Mouse (Mus musculus) urinary bladder, postnatal 25 days (tissue): Measurements from ENCODE around the gene Gars.

Experiments used
- DNase-seq: peaks from one replicate; pipeline ENCODE4 v3.0.0; 2022; ENCODE audit warnings: low spot score

Gene Gars

DNA sequence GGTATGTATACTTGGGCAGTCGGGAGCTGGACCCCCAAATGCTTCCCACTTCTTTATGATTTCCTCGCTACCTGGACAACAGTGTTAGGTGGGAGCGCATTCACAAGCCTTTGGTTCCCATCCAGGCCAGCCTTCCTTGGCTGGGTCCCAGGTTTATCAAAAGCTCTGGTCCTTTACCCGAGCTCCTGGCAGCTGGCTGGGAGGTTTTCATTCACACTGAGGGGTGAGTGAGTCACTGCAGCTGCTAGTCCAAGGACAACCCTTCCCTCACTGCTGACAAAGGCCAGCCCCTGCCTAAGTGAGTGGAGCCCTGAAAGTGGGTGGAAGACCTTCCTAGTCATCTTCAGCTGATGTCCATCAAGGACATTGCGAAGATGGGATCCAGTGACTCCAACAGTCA is 60.2 kb downstream of the Gars start:
- DNase-seq: no peak

- no peak for DNase-seq
These were observed 60.8 kb downstream of the Gars start for GRCm38 (mm10) chr6:55098603-55099002.

DNA sequence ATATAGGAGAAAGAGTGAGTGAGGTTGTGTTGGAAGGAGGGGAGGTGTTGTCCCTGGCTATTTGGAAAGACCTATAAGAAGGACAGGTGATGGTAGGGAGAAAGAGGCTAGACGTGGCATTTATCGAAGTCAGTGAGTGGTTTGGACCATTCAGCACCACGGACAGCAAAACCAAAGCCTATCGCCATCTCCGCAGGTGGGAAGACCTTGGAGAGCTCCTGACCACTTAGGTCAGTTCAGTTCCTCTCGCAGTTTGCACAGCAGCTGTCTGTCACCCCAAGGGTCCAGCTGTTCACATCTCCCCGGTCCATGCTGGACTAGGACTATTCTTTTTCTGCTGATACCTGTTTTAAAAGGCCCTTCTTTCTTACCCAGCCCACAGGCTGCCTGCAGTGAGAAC is 70.6 kb downstream of the Gars start:
- peak; percentile 32 for DNase-seq

GRCm38 (mm10) chr6:55117325-55118109 is 79.7 kb downstream of the Gars start:
- no peak for DNase-seq

DNA sequence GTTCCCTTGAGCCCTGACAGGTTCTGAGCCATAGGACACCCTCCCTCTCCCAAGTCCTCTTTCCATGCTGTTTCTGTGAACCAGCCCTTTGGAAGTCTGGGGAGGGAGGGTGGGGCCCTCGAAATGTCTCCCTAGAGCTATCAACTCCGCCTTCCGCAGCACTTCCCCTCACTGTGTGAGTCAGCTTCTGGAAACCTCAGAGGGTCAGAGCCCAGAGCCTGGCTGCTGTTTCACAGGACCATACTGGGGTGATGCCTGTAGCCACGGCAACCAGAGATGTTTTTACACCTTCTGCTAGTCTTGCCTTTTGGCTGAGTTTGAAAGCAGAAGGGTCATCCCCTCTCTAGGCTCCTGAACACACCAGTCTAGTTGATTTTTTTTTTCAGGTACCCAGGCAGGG is 85.2 kb downstream of the Gars start:
- no peak for DNase-seq

DNA sequence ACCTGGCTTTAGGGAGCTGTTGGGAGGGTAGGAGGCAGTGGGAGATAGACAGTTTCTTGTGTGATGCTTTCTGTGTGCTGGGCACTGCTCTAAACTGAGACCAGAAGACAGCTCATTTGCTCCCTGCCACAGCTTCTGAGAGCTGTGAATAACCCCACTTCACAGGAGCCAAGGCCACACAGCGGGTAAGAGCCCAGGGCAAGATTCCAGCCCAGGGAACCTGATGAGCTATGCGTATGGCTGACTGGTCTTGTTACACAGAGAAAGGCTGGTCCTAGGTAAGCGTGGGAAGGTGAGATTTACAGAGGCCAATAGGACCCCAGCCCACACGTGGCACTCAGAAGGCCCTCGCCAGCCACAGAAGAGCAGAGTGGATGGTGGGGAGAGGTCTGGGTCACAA is 88.8 kb downstream of the Gars start:
- no peak for DNase-seq

DNA sequence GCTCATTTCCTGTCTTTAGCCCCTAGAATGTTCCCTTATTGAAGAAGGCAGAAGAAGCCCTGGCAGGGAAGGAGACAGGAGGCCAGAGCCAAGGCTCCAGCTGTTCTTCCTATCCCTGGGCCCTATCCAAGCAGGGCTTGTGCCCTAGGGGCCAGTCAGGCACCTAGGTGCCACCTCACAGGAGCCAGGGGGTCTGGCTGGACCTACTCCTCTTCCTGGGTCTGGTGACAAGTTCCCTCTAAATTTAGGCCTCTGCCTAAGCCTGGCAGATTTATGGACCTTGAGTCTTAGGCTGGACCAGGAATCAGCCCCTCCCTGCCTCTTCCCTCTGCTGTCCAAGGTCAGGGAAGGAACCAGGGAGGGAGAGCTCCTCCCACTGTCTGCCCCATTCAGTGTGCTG is 90.6 kb downstream of the Gars start:
- no peak for DNase-seq
